Mouse (Mus musculus) naive thymus-derived CD4-positive, alpha-beta T cell, adult 2 months (primary cell): Measurements from ENCODE around the gene Ifrd1.
A peak's percentile ranks its signal among the peaks of the same experiment; 100 is the strongest.
"Not testable (repeated sequence)": the region's sequence is repeated elsewhere in the genome, so short reads cannot be mapped to it uniquely, and the experiment has no call there.

ENCODE experiments used
- DNase-seq: peaks from one replicate; pipeline ENCODE4 v3.0.0-alpha.2; 2011; ENCODE audit warnings: low read depth

Ifrd1 gene

GRCm38 (mm10) chr12:40199302-40199701 lies 49.0 kb downstream of the Ifrd1 start, which contains the start of gene Lsmem1:
Gene Lsmem1 (minus strand): TSS chr12:40199490.
- peak; percentile 58 for DNase-seq

DNA sequence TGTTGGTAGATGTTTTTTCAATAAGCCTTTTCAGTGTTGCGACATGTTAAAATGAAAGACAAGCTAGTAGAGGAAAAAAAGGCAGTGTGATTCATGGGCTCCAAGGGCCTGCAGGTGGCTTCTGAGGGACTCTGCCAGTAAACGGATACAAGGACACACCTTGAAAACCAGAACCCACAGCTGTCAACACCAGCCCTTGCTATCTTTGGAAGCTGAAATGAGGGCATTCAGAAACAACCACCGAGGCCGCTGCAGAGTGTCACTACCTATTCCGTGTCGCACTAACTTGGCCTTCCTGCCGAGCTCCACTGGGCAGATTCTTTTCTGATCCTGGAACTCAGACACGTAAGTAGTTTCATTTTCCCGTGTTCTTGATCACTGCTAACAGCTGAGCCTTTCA lies 49.9 kb downstream of the Ifrd1 start:
- peak; percentile 59 for DNase-seq

- DNase-seq = no peak
These were observed 50.3 kb downstream of the Ifrd1 start for GRCm38 (mm10) chr12:40198019-40198418.

DNA sequence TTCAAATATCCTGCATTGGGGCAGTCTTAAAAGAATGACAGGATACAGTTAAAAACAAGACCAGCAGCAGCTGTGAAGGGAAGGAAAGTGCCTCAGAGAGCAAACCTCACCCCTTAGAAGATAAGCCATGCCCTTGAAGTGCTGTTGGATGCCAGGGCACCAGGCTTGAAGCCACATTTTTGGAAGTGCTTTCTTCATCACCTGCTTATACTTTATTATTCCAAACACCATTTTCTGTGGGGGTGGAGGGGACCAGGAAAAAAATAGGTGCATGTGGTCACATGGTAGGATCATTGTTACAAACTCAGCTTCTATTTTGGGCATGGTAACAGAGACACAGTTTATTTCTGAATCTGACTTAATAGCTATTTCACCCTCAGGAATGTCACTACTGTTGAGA lies 50.8 kb downstream of the Ifrd1 start:
- no peak for DNase-seq

DNA sequence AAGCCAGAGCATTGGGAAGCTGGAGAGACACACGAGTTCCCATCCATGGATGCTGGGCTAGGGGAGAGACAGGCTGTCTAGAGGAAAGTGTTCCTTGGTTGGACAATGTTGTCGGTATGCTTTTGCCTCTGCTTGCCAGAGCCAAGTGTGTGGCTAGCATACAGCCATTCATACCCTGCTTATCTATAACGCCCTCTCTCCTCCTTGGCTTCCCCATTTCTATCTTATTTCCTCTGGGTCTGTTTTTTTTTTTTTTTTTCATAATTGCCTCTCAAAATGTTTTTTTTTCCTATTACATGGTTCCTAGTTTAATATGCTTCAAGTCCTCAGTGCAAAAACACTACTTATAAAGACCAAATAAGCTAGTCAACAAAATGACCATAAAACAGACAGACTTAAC lies 62.8 kb downstream of the Ifrd1 start:
- no peak for DNase-seq

- peak; percentile 66 for DNase-seq
These were observed 71.2 kb downstream of the Ifrd1 start for GRCm38 (mm10) chr12:40177089-40177488.

- no peak for DNase-seq
These were observed 72.1 kb downstream of the Ifrd1 start for GRCm38 (mm10) chr12:40176158-40176557.

DNA sequence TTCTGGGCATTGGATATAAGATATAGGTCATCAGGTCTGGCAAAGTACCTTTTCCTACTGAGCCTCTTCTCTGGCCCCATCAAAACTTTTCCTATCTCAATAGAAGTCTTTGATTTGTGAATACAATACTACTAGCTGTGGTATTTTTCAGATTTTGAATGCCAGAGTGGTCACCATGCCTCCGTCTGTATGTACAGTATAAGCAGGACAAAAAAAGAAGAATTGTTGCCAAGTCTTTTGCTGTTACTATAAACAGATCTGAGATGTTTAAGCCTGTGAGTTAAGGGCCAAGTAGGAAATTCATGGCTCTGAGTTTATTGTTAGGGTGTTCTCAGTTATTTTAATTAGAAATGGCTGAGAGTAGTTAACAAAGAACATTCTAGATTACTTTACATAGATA lies 73.1 kb downstream of the Ifrd1 start:
- DNase-seq = not testable (repeated sequence)

- peak; percentile 3 for DNase-seq
These were observed 76.7 kb downstream of the Ifrd1 start for GRCm38 (mm10) chr12:40171637-40172036.

DNA sequence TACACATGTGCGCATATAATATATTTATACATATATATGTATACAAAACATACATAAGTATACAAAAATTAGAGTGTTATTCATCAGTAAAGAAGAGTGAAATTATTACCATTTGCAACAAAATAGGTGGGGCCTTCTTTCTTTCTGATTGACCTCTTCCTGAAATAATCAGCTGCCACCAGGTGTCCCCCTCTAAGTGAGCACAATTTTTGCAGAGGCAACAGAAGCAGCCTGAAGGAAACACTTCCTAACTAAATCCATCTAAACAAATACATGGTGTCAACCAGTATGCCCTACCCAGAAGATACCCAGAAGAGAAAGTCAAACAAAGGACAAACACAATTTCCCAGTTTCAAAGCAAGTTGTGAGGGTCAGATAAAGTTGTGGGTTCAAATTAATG lies 78.6 kb downstream of the Ifrd1 start:
- no peak for DNase-seq

DNA sequence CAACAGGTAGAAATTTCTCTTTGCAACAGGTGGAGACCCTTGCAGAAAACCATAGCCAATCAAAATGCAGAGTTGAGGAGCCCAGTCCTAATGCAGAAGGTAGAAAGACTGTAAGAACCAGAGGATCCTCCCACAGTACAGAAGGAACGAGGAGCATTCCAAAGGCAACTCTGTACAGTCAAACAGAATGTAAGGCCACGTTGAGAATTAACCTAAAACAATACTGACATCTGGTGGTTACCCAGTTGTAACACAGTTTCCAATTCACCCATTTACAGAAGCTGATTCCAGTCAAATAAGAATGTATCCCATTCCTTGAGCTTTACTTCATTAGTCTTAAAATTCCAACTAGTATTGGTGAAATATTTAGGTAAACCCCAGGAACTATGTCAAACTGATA lies 83.7 kb downstream of the Ifrd1 start:
- DNase-seq = peak; percentile 59

- no peak for DNase-seq
These were observed 87.5 kb downstream of the Ifrd1 start for GRCm38 (mm10) chr12:40160777-40161176.

- DNase-seq = no peak
These were observed 94.1 kb downstream of the Ifrd1 start for GRCm38 (mm10) chr12:40154188-40154587.

DNA sequence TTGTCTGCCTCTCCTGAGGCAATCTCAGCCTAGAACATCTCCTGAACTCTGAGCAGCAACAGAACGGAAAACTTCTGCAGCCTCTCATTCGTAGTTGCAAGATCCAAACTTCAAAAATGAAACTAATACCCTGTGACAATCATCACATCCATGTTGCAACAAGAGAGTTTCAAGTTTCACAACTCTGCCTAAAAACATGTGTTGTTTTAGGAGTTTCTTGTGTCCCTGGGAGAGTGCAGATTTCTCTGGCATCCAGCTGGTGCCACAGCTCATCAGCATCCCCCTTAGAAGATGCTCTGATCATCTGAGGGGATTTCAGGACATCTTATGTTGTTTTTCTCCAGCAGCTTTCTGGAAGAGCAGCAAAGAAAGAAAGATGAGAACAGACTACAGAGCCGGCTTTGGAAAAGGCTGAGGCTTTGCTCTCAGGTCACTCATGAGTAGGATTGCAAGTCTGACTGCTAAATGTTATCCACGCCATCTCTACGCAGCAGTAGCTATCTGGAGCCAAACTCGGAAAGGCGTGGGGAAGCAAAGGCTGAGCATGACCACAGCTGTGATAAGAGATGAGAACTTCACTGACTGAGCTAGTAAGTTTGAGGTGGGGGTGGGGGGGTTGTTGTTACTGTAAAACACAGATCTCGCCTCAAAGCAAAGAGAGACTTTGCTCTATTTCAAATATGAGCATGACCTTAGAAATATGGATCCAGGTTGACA lies 95.8 kb downstream of the Ifrd1 start:
- DNase-seq = no peak
